Comparison of ENCODE assay signal across 20 mouse cellular contexts in the genomic region with DNA sequence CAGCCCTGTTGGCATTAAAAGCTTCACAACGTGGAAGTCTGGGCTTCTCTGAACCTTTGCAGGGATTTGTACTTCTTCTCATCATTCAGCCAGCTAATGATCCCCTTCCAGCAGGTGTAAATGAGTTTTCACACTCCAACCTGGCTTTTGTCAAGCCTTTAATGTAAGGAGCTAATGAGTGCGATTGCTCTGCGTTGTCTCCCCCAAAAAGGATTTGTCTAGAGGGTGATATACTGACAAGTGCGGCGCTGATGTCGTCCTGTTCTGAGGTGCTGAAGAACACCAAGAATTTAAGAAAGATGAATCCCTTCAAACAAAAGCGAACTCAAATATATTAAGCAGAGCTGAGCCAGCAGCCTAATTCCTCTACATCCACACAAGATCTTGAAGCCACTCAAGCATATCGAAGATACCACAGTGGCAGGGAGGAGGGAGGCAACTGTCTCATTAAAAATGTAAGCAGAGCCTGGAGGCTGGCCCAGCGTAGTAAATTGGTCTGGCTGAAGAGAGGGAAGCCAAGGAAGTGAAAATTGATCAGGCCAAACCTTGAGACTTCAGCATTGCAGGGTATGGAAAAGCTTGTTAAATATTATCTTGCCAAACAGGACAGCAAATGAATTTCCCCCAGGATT.
DNase-seq lines count a peak whose midpoint lies in the region; ATAC-seq and TF ChIP-seq lines count a peak whose summit lies in the region.
"Had no signal": no experiment of that assay in that cellular context is flagged by ENCODE, and none has a peak within 500 bp of the region (broad histone marks: within the 10 kb centered on the region; RNA-seq: fewer than 3 reads in every experiment).

No protein-coding gene starts in this region.

- H3K36me3 ChIP-seq in forebrain, embryonic 14.5 days (ENCODE audit: control insufficient read depth, insufficient read depth, low read length): no peaks in the 10 kb centered on the region
- no peaks in the 10 kb centered on the region for H3K36me3 ChIP-seq in forebrain, postnatal 0 days (ENCODE audit: insufficient read depth)
- H3K36me3 ChIP-seq: G1E; hindbrain, embryonic 12.5 days; limb, embryonic 12.5 days; liver, embryonic 13.5 days had no signal

- H3K27me3 ChIP-seq in forebrain, embryonic 14.5 days (replicated peaks; ENCODE audit: control insufficient read depth, insufficient read depth, low read length): no peaks in the 10 kb centered on the region
- H3K27me3 ChIP-seq in forebrain, postnatal 0 days (ENCODE audit: insufficient read depth, low read length): peaks cover 12% of the 10 kb centered on the region; the same call in 1 of the 2 replicates
- H3K27me3 ChIP-seq: hindbrain, embryonic 12.5 days; limb, embryonic 12.5 days; liver, embryonic 13.5 days had no signal

- H3K4me2 ChIP-seq in forebrain, embryonic 14.5 days (ENCODE audit: low read length): no peak overlapping the region
- no peak overlapping the region for H3K4me2 ChIP-seq in forebrain, postnatal 0 days (ENCODE audit: low read depth)
- H3K4me2 ChIP-seq: hindbrain, embryonic 12.5 days; limb, embryonic 12.5 days; liver, embryonic 13.5 days had no signal

- H3K9me3 ChIP-seq in forebrain, embryonic 14.5 days (replicated peaks; ENCODE audit: control insufficient read depth, low read length): no peaks in the 10 kb centered on the region
- no peaks in the 10 kb centered on the region for H3K9me3 ChIP-seq in forebrain, postnatal 0 days (ENCODE audit: low read length)
- H3K9me3 ChIP-seq: hindbrain, embryonic 12.5 days; limb, embryonic 12.5 days; liver, embryonic 13.5 days had no signal

- H3K4me1 ChIP-seq in forebrain, embryonic 14.5 days (ENCODE audit: control insufficient read depth, insufficient read depth, low read length): peaks cover under 1% of the 10 kb centered on the region
- H3K4me1 ChIP-seq in forebrain, postnatal 0 days (ENCODE audit: insufficient read depth): no peaks in the 10 kb centered on the region
- H3K4me1 ChIP-seq: hindbrain, embryonic 12.5 days; limb, embryonic 12.5 days; liver, embryonic 13.5 days had no signal

- TF ChIP-seq CTCF in forebrain, postnatal 0 days (IDR thresholded peaks at IDR 0.05; ENCODE audit: low read depth): no peak
- no peak for TF ChIP-seq CTCF in brain, embryonic 14.5 days (IDR thresholded peaks at IDR 0.05; ENCODE audit: borderline replicate concordance, extremely low read depth, insufficient read depth, insufficient read length)

- H3K27ac ChIP-seq in forebrain, embryonic 14.5 days (ENCODE audit: low read depth, low read length): no peak overlapping the region
- H3K27ac ChIP-seq in forebrain, postnatal 0 days (ENCODE audit: low read depth, low read length): no peak overlapping the region
- H3K27ac ChIP-seq: hindbrain, embryonic 12.5 days; layer of hippocampus, adult 2 months; left cerebral cortex, adult 2 months; limb, embryonic 12.5 days; liver, embryonic 13.5 days had no signal

- TF ChIP-seq POLR2A in brain, embryonic 14.5 days (IDR thresholded peaks at IDR 0.05; ENCODE audit: borderline replicate concordance, extremely low read depth, insufficient read depth, insufficient read length, poor library complexity, severe bottlenecking): no peak

- 41% methylated on average over 9 of the region's 9 CpGs for WGBS in forebrain, embryonic 14.5 days
- WGBS in forebrain, postnatal 0 days: 41% methylated on average over 9 of the region's 9 CpGs

- DNase-seq in cerebellum, adult 9-10 months: peak; percentile 0
- DNase-seq in forebrain, embryonic 14.5 days (ENCODE audit: low spot score): peak; percentile 56
- no peak for DNase-seq in forebrain, postnatal 0 days
- peak; percentile 4 to 19 for DNase-seq in kidney, postnatal 4 days
- DNase-seq in kidney, postnatal 25 days: no peak
- DNase-seq in brain, embryonic 14.5 days (ENCODE audit: low read depth): peak; percentile 80
- DNase-seq in gastrocnemius, postnatal 4 days (ENCODE audit: low spot score in 2 of 2): no peak
- DNase-seq: adrenal gland, adult 2 months; cerebellum, adult 11-12 months; gastrocnemius, postnatal 14 days; liver, embryonic 13.5 days; thymus, postnatal 36 days had no signal

- no peak overlapping the region for H3K9ac ChIP-seq in forebrain, embryonic 14.5 days (ENCODE audit: low read length)
- H3K9ac ChIP-seq in forebrain, postnatal 0 days: no peak overlapping the region
- H3K9ac ChIP-seq: hindbrain, embryonic 12.5 days; limb, embryonic 12.5 days; liver, embryonic 13.5 days had no signal

- no peak for ATAC-seq in cerebellum, adult (ENCODE audit: insufficient number of reproducible peaks, low FRiP score, low TSS enrichment)
- ATAC-seq in forebrain, embryonic 14.5 days: peak; percentile 44
- ATAC-seq in forebrain, postnatal 0 days: no peak
- ATAC-seq: CD4-positive, CD25-positive, alpha-beta regulatory T cell, adult 4 months; intestine, postnatal 0 days had no signal

- no peak overlapping the region for H3K4me3 ChIP-seq in forebrain, embryonic 14.5 days (ENCODE audit: low read depth, low read length)
- no peak overlapping the region for H3K4me3 ChIP-seq in forebrain, postnatal 0 days (ENCODE audit: low read depth, low read length)
- H3K4me3 ChIP-seq: hindbrain, embryonic 12.5 days; layer of hippocampus, adult 2 months; left cerebral cortex, adult 2 months; limb, embryonic 12.5 days; liver, embryonic 13.5 days had no signal

Comparison
In these comparisons a context has a peak if more than half of its experiments do, and no peak if none do; other contexts are left out.
1. DNase-seq: peak in cerebellum, adult 9-10 months (single experiment), forebrain, embryonic 14.5 days (single experiment), kidney, postnatal 4 days (2 of 2) and brain, embryonic 14.5 days (single experiment); none in forebrain, postnatal 0 days (single experiment), kidney, postnatal 25 days (0 of 2) and gastrocnemius, postnatal 4 days (0 of 2).